Mouse (Mus musculus) embryo, embryonic 10 days (tissue): ENCODE measurements around the gene Hoxb7.

Experiments used
- DNase-seq: peaks from one replicate; pipeline ENCODE4 v3.0.0-alpha.2; 2015; ENCODE audit warnings: low spot score

Gene Hoxb7

DNA sequence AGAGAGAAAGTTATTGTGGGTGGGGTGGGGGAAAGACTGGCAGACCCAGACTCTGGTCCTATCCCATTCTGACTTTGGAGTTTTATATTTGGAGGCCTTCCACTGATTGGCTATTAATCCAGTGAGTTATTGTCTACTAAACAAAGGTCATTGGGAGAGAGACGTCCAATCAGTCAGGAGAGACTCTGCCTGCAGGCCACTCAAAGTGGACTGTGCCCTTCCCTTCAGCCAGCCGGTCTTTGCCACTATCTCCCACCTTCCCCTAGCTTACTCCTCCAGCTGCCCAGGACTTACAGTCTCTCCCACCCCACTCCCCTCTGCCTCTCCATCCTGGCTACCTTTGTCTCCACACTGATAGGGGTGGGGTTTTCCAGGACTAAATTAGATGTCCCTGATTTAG lies 50.2 kb downstream of the Hoxb7 start:
- no peak for DNase-seq

DNA sequence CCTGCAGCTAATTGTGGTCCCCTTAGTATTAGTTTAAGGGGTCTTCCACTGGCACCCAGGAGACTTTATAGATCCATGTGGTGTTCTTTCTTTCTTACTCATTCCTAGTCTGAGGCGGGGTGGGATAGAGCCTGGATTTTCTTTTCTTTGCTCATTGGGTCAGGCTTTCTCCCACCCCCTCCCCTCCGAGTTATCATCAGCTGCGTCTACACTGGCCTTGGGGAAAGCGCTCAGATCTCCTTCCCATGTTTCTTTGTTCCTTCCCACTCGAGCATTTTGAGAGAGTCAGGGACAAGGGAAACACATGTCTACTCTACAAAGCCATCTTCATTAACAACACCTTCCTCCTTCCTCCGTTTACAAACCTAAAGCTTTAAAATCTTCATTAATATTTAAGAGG lies 50.6 kb downstream of the Hoxb7 start:
- no peak for DNase-seq

DNA sequence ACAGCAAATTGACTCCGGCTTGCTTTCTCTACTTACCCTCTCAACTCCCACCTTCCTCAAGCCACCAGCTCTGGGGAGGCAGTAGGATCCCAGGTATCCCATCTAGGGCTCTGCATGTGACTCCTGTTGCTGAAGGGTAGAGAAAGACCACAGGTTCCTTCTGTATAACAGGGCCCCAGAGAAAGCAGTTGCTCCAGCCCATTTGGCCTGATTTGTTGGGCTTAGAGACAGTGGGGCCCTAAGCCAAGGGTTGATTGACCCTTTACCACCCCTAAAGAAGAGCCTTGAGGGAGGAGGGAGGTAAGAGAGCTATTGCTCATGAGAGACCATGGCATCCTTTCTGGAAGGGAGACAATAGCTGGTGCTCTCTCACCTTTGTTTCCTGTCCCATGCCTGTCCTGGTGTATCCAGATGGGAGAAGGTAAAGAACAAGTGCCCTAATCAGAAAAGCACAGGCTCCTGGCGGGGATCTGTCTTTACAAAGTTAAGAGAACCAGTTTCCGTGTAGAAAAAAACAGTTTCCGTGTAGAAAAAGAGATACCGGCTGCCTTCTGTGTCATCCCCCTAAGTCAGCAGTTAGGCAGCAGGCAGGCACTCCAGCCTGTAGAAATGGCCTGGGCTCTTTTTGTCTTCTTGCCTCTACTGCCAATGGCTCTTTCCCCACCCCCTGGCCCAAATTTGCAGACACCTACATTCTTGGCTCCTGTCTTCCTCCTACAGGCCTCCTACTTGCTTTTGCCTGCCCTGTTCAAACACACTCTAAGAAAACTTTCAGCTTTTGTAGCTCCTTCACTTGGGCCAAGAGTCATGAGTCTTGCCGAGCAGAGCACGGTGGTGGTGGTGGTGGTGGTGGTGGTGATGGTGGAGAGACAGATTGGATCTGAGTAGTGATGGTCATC lies 52.8 kb downstream of the Hoxb7 start:
- DNase-seq = no peak
